Mouse (Mus musculus) small intestine, adult 2 months (tissue): ENCODE measurements around the gene Ssr1. TPM values are rescaled to one million over a fixed set of nuclear protein-coding genes. Genes with fewer than 3 reads are reported as not detected.

Source experiments
- H3K27ac ChIP-seq: fragments of 200-500 bp; 2 replicates; pipeline ENCODE4 v1.5.1; 2012; ENCODE audit warnings: low read depth, low read length, control low read depth, inconsistent platforms; ENCODE audit not compliant: insufficient read depth
- H3K27me3 ChIP-seq: fragments of 200-500 bp; 2 replicates; pipeline ENCODE4 v1.6.1; 2012; ENCODE audit warnings: mild to moderate bottlenecking, moderate library complexity, low read length, inconsistent platforms; ENCODE audit not compliant: control insufficient read depth, insufficient read depth
- H3K36me3 ChIP-seq: fragments of 200-500 bp; 2 replicates; pipeline ENCODE4 v1.6.1; 2012; ENCODE audit warnings: mild to moderate bottlenecking, low read length, control low read depth, inconsistent platforms; ENCODE audit not compliant: control insufficient read depth, insufficient read depth
- H3K4me1 ChIP-seq: fragments of 200-500 bp; 2 replicates; pipeline ENCODE4 v1.6.1; 2012; ENCODE audit warnings: low read length, inconsistent platforms, mixed read lengths; ENCODE audit not compliant: control insufficient read depth, insufficient read depth, insufficient read length
- H3K4me3 ChIP-seq: fragments of 200-500 bp; 2 replicates; pipeline ENCODE4 v1.5.1; 2012; ENCODE audit warnings: low read depth, mild to moderate bottlenecking, control low read depth, inconsistent platforms, low read length, moderate library complexity
- CTCF ChIP-seq: fragments of 200-500 bp; IDR thresholded peaks from 2 replicates; pipeline ENCODE4 v1.5.1; 2012; ENCODE audit warnings: low read depth, mild to moderate bottlenecking, control low read depth, inconsistent platforms, low read length, moderate library complexity, mixed read lengths; ENCODE audit not compliant: insufficient replicate concordance, insufficient read length; ENCODE audit errors: extremely low read depth
- POLR2A ChIP-seq: fragments of 200-500 bp; IDR thresholded peaks from 2 replicates; pipeline ENCODE4 v1.6.1; 2012; ENCODE audit warnings: low read depth, mild to moderate bottlenecking, control low read depth, inconsistent platforms, low read length, moderate library complexity
- WGBS: fragments of 180-500 bp; shearing (Covaris S2); methylation state at CpG from one replicate; pipeline ENCODE4 v1.1.7; 2018; 5-methylcytosine and 5-hydroxymethylcytosine counted together
- polyA plus RNA-seq: library from polyadenylated mRNA; depleted of rRNA; stranded (reverse); fragments of >200 nt; gene quantifications from 2 replicates; pipeline ENCODE4 v1.2.3, GENCODE M21; 2012

Ssr1 gene
- polyA plus RNA-seq, 1 experiment: 3.0 TPM

DNA sequence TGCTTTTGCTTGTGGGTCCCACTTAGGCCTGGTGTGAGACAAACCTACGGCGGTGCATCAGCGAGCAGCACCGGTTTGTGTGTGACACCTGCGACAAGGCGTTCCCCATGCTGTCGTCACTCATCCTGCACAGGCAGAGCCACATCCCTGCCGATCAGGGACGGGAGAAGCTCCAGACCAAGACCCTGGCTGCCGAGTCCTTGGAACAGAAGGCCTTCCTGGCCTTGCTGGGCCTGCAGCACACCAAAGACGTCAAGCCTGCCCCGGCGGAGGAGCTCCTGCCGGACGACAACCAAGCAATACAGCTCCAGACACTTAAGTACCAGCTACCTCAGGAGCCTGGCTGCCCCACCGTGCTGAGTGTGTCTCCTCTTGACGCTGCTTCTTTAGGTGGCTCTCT, 64.5 kb downstream of the Ssr1 start:
- no peak overlapping the region for H3K27ac ChIP-seq
- H3K27me3 ChIP-seq: no peaks in the 10 kb centered on the region
- WGBS: 95% methylated on average over 17 of the region's 17 CpGs
- peaks cover 67% of the 10 kb centered on the region for H3K36me3 ChIP-seq
- TF ChIP-seq CTCF (no peak), POLR2A (no peak)
- H3K4me3 ChIP-seq: no peak overlapping the region
- no peaks in the 10 kb centered on the region for H3K4me1 ChIP-seq

DNA sequence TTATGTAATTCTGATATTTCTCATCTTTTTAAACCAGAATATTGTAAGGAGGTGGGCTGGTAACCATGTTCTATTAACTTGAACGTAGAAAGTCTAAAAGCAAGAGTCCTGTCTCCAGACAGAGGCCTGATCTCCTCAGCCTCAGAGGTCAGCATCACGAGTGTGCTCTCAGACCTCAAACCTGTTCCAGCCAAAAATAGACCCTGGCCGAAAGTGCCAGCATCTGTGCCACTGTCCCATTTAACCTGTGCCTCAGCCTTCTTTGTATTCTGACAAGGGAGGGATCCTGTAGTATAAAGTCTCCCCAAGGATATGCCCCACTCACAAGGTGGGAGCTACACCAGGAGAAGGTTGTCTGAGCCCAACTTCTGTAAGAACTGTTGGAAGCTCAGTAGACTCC, 67.6 kb downstream of the Ssr1 start:
- TF ChIP-seq POLR2A: no peak
- TF ChIP-seq CTCF: no peak
- Histone ChIP-seq H3K27me3 (no peaks in the 10 kb centered on the region), H3K4me3 (no peak overlapping the region), H3K36me3 (peaks cover 69% of the 10 kb centered on the region), H3K4me1 (no peaks in the 10 kb centered on the region), H3K27ac (no peak overlapping the region)
- WGBS: 90% methylated on average over 3 of the region's 3 CpGs

GRCm38 (mm10) chr13:37924461-37924948, 69.5 kb downstream of the Ssr1 start:
- H3K4me1 ChIP-seq: no peaks in the 10 kb centered on the region
- peaks cover 63% of the 10 kb centered on the region for H3K36me3 ChIP-seq

GRCm38 (mm10) chr13:37923643-37924460, 70.2 kb downstream of the Ssr1 start:
- WGBS: 90% methylated on average over 10 of the region's 10 CpGs
- TF ChIP-seq CTCF: no peak
- TF ChIP-seq POLR2A: no peak
- Histone ChIP-seq H3K27me3 (no peaks in the 10 kb centered on the region), H3K4me3 (no peak overlapping the region), H3K4me1 (no peaks in the 10 kb centered on the region), H3K27ac (no peak overlapping the region), H3K36me3 (peaks cover 62% of the 10 kb centered on the region)

More at GRCm38 (mm10) chr13:37924461-37924948, 69.5 kb downstream of the Ssr1 start:
- H3K27me3 ChIP-seq: no peaks in the 10 kb centered on the region
- no peak for TF ChIP-seq CTCF
- no peak for TF ChIP-seq POLR2A
- H3K4me3 ChIP-seq: no peak overlapping the region
- no peak overlapping the region for H3K27ac ChIP-seq
- 76% methylated on average over 4 of the region's 4 CpGs for WGBS

GRCm38 (mm10) chr13:37923091-37923490, 70.9 kb downstream of the Ssr1 start:
- Histone ChIP-seq H3K27me3 (no peaks in the 10 kb centered on the region), H3K4me1 (no peaks in the 10 kb centered on the region), H3K4me3 (no peak overlapping the region), H3K36me3 (peaks cover 65% of the 10 kb centered on the region), H3K27ac (no peak overlapping the region)
- 91% methylated on average over 4 of the region's 4 CpGs for WGBS
- TF ChIP-seq CTCF (no peak), POLR2A (no peak)

GRCm38 (mm10) chr13:37920727-37921126, 73.3 kb downstream of the Ssr1 start:
- Histone ChIP-seq H3K4me3 (no peak overlapping the region), H3K27ac (no peak overlapping the region), H3K36me3 (peaks cover 78% of the 10 kb centered on the region), H3K27me3 (no peaks in the 10 kb centered on the region), H3K4me1 (no peaks in the 10 kb centered on the region)
- 84% methylated on average over 2 of the region's 2 CpGs for WGBS
- TF ChIP-seq POLR2A (no peak), CTCF (no peak)

DNA sequence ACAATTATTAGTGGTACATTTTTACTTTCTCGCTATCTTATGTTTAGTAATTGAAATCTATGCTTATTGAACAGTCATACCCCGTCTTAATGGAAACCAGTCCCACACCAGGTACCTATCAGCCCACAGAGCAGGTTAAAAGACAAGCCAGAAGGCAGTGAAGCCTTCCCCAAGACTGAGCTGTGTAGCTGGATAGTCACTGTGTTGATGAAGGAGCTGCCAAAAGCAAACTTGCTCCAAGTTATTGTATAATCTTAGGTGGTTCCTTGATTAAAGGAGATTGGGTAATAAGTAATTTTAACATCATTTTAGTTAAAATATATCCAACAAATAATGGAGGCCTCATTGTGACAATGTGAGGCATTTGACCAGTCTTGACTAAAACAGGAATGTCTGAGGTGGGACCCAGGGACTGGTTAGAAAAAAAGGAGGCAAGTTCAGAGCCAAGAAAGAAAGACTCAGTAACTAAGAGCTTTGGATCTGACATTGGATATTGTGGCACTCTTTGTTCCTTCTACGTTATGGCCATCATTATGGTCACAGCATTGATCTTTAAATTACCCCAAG, 74.2 kb downstream of the Ssr1 start:
- H3K27me3 ChIP-seq: no peaks in the 10 kb centered on the region
- TF ChIP-seq CTCF: no peak
- TF ChIP-seq POLR2A: no peak
- no peak overlapping the region for H3K27ac ChIP-seq
- H3K4me1 ChIP-seq: no peaks in the 10 kb centered on the region
- H3K4me3 ChIP-seq: no peak overlapping the region
- WGBS: 92% methylated on average over 3 of the region's 3 CpGs
- peaks cover 76% of the 10 kb centered on the region for H3K36me3 ChIP-seq
